Mouse (Mus musculus) ovary, adult 18-20 months (tissue): ENCODE results near the gene D17H6S53E.

Experiments used
- DNase-seq: peaks from one replicate; pipeline ENCODE4 v3.0.0; 2022; ENCODE audit warnings: low spot score, mixed read lengths

The D17H6S53E gene

DNA sequence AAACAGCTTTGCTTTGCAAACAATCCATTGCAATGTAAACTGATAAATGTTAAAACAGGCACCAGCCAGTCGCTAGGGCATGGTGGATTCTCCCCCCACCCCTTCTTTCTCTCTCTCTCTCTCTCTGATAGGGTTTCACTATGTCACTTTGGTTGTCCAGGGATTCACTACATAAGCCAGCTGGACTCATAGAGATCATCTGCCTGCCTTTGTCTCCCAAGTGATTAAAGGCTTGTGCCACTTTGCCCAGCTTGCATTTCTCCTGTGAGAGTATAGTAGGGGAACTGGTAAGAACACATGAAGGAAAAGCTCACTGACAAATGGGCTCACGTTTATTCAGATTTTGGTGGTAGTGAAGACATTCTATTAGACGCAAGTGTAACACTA, 6.0 kb downstream of the D17H6S53E start:
- DNase-seq = no peak

DNA sequence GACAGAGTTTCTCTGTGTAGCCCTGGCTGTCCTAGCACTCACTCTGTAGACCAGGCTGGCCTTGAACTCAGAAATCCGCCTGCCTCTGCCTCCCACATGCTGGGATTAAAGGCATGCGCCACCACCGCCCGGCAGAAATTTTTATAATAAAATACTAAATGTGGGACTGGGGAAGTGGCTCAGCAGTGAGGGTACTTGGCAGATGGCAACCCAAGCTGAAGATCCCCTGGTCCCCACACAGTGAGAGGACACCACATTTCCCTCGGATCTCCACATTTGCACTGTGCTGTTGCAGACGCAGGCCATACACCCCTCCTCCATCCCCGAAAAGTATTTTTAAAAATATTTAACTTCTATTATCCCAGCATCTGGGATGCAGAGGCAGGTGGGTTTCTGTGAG, 7.3 kb downstream of the D17H6S53E start:
- DNase-seq = no peak

DNA sequence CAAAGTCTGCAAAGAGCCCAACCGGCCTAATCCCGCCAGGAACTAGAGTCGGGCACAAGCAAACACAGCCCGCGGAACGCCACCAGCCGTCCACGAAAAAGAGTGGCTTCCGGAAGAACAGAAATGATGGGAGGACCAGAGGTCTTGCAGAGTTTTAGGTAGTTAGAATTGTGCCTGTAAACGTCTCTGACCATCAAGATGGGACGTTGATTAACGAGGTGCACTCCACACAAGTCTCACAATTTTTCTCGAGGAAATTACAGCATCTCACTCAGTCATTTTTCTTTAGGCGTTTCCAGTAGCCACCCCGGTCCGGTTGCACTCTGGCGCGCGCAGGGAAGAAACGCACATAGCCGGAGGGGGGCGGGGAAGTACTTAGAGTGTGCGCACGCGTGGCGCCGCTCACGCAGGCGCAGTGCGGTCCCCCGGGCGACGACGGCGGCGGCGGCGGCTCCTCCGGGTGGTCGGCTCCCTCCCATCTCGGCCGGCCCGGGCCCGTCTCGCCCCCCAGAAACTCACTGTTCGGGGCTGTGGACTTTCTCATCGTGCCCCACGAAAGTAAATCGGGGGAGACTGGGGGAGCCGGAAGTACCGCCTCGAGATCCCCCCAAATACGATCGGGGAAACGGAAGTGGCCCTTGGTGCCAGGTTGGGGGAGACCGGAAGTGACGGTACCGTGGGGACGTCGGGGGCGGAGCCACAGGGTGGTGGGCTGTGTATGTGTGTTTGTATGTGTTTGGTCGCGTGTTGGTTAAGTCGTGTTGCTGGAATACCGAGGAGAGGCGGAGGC, 8.8 kb downstream of the D17H6S53E start, which contains the start of gene Bag6:
TSS of gene Bag6 (plus strand) at position 378 of the 790 bp plus-strand sequence.
- peak; percentile 87 for DNase-seq

DNA sequence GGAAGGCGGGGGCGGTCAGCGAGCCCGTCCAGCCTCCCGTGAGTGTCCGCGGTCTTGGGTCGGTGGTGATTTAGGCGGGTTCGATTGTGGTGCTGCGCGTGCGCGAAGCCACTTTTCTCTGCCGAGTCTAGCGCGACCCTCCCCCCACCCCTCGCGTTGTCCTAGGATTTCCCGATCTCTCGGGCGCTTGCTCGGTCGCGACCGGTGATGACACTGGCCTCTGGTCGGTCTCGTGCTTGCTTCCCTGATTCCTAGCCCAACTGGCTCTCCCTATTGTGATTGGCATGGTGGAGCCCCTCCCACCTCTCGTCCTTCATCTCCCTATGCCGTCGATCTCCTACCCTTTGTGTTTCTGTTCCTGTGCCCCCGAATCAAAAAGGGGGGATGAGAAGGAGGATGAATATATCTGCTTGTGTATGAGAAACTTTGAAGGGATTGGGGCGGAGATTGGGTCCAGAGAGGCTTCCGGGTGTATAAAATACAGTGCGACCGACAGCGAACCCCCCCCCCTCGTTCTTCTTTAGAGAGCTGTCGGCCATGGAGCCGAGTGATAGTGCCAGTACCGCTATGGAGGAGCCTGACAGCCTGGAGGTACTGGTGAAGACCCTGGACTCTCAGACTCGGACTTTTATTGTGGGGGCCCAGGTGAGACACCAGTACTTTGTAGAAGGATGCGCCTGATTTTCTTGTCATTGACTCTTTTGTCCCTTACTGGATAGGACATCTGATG, 9.6 kb downstream of the D17H6S53E start:
- DNase-seq = no peak

DNA sequence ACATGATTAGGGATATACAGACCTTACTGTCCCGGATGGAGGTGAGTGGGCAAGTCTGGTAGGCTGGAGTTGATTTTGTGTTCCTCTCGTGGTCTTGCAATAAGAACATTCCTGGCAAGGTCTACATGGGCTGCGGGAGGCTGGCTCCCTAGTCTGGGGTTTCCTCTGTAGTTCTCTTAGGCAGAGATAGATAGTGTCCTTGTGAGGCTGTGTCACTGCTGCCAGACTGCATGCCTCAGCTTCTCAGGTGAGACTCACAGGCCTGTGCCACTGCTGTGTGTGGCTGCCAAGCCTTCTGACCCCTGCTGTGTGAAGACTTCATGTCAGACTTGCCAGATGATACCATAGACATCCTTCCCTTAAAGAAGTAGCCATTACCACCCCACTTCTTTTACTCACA, 13.1 kb downstream of the D17H6S53E start:
- DNase-seq = no peak

DNA sequence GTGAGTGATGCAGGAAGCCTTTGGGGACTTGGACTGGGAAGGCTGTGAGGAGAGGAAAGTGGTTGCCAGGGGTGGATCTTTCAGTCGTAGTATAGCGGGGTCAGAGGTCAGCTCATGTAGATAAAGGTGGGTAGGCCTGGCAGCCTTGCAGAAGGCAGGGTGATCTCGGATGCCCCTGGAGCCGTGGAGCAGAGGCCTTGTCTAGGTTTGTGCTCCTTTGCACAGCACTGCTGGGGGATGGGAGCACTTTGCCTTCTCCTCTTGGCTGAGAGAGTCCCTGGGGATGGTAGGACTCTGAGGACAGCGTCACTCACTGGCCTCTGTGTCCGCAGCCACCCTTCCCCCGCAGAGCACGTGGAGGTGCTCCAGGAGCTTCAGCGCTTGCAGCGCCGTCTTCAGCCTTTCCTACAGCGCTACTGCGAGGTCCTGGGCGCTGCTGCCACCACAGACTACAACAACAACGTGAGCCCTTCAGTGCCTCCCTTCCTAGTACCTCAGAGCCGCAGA, 14.4 kb downstream of the D17H6S53E start:
- no peak for DNase-seq

DNA sequence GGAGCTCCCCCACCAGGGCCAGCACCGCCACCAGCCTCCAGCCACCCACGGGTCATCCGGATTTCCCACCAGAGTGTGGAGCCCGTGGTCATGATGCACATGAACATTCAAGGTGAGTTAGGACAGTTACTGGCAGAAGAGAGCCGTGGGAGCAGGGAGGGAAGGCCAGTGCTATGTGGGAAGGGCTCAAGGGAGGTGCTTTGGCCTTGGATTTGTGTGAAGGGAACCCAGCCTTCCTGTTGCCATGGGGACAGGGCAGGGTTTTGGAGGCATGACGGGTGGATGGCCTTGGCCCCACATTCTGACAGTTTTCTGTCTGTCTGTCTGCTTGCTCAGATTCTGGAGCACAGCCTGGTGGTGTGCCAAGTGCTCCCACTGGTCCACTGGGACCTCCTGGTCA, 15.8 kb downstream of the D17H6S53E start:
- DNase-seq = peak; percentile 87

DNA sequence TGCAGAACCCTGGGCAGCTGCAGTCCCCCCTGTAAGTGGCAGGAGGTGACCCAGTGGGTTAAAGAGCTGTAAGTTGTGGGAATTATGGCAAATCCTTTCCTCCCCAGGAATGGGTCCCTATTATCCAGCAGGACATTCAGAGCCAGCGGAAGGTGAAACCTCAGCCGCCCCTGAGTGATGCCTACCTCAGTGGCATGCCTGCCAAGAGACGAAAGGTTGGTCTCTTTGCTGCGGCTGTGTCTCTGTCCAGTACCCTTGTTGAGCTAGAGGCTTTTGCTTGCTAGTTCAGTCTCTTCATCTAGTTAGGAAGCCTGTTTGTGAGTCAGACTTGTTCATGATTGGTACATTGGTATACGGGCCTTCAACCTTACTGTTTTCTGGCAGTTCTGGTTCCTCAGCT, 20.0 kb downstream of the D17H6S53E start:
- DNase-seq = no peak

DNA sequence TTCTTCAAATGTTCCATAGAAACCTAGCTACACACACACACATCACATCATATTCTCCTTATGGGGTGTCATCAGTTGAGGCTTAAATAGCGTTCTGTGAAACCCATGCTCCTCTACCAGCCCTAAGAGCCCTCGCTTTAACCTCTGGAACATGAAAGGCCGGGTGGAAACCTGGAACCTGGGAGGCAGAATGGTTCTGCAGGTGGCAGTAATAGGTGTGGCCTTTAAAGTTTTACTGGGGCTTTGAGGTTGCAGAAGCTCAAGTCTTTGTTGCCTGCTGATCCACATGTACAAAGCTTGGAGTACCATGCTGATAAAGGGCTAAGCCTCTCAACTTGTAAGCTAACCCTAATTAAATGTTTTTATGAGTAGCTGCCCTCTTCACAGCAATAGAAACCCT, 21.2 kb downstream of the D17H6S53E start:
- no peak for DNase-seq

DNA sequence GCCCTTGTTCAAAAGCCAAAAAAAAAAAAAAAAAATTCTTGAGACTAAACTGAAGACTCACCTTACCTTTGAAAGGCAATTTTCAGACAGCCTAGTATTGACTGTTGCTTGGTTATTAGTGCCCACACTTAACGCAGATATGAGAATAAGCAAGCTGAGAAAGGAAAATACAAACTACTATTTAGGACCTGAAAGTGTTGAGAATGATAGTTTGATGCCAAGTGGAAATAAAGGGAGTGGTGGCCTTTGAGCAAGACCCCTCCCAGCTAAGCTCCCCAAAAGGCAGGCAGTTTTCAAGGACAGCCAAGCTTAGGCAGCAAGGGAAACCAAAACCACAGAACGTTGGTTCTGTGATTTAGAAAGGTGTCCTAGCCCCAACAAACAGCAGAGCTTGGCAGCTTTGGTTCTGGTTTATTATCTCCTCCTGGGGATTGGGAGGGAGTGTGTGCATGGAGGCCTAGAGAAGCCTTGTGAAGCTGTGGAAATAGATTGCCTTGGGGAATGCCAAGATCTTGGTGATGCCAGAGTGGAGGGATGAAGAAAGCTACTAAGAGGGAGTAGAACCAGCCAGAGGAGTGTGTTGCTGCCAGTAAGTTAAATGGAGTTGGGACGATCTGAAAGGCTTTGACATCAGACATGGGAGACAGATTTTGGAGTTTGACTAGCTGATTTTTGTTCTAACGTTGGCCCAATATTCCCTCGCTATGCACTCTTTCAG, 21.9 kb downstream of the D17H6S53E start:
- no peak for DNase-seq

DNA sequence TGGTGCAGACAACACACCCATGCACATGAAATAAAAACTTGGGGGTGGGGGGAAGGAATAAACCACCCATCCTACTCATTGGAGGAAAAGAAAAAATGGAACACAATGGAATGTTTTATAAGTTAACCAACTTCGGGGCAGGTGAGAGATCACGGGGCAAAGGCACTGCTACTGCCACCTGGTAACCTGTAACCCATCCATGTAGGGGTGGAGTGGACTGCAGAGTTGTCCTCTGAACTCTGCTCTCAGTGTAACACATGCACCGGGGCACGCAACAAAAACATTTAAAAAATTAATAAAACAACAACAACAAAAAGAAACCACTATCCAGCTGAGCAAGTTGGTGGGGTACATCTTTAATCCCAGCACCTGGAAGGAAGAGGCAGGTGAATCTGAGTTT, 25.9 kb downstream of the D17H6S53E start:
- DNase-seq = no peak

DNA sequence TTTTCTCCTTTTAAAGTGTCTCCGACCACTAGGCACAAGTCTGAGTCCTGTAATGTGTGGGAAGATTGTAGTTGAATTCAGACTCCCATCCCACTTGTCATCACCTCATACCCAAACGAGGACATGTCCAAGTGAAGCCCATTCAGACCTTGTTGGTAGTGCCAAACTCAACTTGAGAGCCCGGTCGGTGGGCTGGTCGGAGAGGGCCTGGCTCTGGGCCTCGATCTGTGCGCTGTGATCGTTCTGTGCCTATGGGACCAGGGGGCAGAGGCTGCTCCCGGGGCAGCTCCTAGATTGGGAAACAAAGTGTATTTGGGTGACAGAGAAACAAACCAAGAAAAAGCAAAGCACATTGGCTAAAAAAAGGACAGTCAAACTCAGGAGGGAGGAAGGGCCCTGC, 26.9 kb downstream of the D17H6S53E start:
- DNase-seq = no peak

DNA sequence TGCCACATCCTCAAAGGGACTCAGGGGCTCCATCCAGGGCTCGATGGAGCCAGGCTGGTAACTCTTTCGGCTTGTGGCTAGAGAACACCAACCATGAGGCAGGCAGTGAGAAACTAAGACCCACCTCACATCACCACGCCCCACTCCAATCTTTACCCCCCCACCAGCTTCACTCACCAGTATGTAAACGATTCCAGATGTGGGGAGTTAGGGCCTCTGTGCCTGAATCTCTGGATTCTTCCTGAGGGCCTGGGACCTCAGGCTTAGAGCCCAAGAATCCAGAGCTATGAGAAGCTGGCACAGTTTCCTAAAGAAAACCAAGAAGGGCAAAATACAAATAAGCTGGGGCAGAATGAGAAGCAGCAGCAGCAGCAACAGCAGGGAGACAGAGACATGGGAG, 27.8 kb downstream of the D17H6S53E start:
- DNase-seq = no peak

DNA sequence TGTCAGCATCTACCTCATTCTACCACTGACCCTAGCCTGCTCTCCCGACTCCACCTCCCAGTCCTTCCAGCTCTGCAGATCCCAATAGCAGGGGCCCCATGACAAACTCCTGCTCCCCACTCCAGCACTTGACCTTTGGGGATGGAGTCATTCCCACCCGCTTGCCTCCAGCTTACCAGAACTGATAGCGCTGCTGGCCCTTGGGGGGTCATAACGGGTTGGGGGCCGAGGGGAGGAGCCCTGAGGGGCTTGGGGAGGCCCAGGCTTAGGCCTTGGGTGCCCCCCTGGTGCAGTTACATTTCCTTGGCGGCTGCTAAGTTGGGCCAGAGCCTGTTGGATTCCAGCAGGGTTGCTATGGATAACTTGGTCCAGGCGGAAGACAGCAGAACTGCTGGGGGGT, 28.4 kb downstream of the D17H6S53E start:
- no peak for DNase-seq

DNA sequence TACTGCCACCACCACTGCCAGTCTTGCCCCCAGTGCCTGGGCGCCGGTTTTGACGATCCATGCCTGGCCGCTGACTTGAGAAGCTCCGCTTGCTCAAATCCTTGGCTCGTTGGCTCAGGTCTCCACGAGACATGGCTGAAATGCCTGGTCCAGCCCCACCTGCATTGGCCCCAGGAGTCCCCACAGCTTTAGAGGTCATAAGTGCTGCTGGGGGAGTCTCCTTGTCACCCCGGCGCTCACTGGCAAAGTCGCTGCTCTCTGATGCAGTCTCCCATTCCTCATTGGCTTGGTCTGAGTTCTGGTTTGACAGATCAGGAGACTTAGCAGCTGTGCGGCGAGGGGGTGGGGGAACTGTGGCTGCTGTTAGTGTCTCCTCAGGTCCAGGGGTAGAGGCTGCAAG, 29.3 kb downstream of the D17H6S53E start:
- no peak for DNase-seq

DNA sequence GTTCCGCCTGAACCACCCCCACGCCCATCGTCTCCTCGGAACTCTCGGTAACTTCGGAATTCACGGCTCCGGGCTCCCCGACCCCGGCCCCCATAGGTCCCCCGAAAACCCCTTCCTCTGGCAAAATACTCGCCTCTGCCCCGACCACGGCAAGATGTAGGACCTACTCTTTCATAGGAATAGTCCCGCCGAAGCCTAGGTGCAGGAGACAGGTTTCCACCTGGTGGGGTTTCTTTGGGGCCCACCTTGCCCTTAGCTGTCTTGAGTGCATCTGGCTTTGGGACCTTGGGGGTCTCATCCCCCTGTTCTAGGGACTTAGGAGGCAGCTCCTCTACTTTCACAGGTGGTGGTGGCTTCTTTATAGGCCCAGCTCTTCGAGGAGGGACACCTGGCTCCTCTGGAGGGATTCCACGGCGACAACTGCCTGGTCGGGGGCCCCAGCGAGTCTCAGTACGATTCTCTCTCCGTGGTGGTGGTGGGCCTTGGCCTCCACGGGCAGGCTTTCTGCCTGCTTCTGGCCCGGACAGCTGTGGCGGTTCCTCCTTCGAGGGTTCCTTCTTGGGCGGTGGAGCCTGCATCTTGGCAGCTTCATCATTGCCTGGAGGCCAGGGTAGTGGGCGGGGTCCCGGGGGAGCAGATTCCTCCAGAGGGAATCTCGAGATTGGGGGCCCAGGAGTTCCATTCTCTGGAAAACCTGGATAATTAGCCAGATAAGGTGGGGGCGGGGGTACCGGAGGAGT, 30.5 kb downstream of the D17H6S53E start:
- DNase-seq = no peak

DNA sequence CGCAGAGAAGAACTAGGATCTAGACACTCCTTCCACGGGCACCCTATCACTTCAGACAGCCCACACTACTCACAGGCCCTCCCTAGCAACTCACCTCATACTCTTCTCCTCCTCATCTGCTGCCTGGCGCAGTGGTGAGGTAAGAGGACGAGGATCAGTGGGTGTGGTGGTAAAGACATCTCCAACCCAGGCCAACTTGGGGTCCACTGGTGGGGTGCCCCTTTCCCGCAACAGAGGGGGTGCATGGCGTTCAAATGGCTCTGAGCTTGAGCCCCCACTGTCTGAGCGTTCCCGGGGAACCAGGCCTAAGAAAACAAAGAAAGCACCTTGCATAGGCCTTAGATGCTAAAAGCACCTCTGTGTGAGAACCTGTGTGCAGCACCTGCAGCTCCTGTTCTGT, 31.1 kb downstream of the D17H6S53E start:
- no peak for DNase-seq

DNA sequence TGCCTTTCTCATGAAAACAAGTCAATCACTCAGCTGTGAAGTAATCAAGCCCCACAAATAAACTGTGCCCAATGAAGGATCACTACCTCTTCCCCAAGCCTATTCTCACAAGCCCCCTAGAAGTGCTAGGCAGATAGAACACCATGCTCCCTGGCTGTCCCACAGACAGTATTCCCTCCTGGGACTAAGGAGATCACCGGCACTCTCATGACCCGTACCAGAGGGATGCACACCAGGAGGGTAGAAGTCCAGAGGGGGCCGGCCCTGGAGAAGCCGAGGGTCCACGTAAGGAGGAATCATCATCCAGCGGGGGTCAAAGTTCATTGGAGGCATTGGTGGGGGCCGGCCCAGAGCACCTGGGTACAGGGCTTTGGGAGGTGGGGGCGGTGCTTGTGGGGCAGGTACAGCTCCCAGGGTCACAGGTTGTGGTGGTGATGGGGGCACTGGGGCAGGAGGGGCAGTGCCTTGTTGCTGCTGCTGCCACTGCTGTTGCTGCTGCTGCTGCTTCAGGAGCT, 31.5 kb downstream of the D17H6S53E start:
- no peak for DNase-seq

DNA sequence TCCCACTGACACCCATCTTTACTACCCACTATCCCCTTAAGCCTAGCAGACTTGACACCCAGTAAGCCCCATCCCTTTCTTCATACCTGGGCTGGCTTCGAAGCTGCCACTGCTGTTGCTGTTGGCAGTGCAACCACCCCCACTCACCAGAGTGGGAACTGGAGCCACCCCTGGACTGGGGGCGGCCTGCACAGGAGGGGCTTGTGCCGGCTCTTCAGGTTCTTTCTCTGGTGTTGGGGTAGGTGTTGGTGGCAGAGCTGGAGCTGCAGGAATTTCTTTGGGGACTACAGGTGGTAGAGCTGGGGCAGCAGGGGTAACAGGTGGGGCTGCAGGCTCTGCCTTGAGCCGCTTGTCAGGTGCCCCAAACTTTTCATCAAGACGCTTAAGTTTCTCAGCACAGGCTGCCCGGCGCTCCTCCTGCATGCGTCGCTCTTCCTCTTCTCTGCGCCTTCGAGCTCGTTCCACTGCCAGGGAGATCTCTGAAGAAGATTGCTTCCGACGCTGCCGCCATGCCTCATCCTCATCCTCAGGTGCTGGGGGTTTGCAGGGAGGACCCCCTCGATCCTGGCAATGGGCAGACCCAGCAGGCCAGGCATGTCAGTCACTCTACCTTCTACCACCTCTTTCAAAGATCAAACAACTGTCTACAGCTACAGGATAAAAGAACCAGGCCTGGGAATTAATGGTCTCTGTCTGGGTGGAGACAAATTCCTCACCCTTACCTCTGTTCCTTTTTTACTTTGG, 32.8 kb downstream of the D17H6S53E start:
- DNase-seq = no peak

DNA sequence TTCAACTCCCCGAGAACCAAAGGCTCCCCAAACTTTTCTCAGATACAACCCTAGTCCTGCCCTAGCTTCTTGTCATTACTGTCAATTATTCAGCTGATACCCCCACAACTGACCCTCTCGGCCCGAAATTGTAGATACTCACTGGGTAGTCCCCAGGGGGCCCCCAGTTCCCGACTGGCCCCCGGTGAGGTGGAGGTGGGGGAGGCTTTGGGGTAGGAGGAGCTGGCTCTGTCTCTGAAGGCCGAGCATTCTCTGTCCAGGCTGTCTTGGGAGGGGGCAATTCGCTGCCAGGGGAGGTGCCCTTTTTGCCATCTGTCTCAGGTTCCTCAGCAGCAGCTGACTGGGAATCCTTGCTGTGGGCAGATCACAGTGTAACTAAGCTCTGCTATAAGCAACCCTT, 33.5 kb downstream of the D17H6S53E start:
- DNase-seq = no peak

DNA sequence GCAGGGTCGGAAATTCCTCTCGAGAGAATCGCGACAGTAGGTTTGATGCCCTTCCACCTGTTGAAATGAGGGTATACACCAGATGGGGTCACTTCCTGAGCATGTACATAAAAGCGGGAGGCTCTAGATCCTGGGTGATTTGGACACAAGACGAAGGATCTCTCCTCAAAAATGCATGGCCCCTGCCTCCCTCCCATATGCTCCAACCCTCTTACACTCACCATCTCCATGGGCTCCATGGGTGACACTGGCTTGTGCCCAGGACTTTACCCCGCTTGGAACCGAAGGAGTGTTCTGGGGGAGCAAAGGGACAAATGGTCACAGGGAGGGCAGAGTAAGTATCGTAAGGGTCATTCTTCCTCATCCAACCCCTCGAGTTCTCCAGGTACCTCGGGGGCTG, 35.2 kb downstream of the D17H6S53E start:
- no peak for DNase-seq
